Mouse (Mus musculus) neural tube, embryonic 13.5 days (tissue): ENCODE data around the gene Grin3b. TPM values are rescaled to one million over a fixed set of nuclear protein-coding genes. Genes with fewer than 3 reads are reported as not detected.

ENCODE experiments used
- ATAC-seq: fragments of 200-750 bp; cut with Nextera tagmentation; 2 replicates; pipeline ENCODE4 v1.8.0; 2017; ENCODE audit warnings: low read depth, mild to moderate bottlenecking, moderate TSS enrichment, moderate library complexity
- H3K27ac ChIP-seq: fragments of 300-500 bp; sonication (generic); replicated peaks from 2 replicates; pipeline ENCODE4 v1.5.1; 2015; ENCODE audit warnings: moderate library complexity, mild to moderate bottlenecking, inconsistent platforms
- H3K27me3 ChIP-seq: fragments of 300-500 bp; sonication (generic); 2 replicates; pipeline ENCODE4 v1.6.1; 2015; ENCODE audit warnings: mild to moderate bottlenecking, inconsistent platforms
- H3K36me3 ChIP-seq: fragments of 300-500 bp; sonication (generic); 2 replicates; pipeline ENCODE4 v1.6.1; 2015; ENCODE audit warnings: mild to moderate bottlenecking, inconsistent platforms
- H3K4me1 ChIP-seq: fragments of 300-500 bp; sonication (generic); replicated peaks from 2 replicates; pipeline ENCODE4 v1.6.1; 2015; ENCODE audit warnings: inconsistent platforms
- H3K4me2 ChIP-seq: fragments of 300-500 bp; sonication (generic); 2 replicates; pipeline ENCODE4 v1.6.1; 2015; ENCODE audit warnings: inconsistent platforms, mild to moderate bottlenecking, moderate library complexity
- H3K4me3 ChIP-seq: fragments of 300-500 bp; sonication (generic); 2 replicates; pipeline ENCODE4 v1.5.1; 2015; ENCODE audit warnings: mild to moderate bottlenecking, inconsistent platforms
- H3K9ac ChIP-seq: fragments of 300-500 bp; sonication (generic); 2 replicates; pipeline ENCODE4 v1.6.1; 2015; ENCODE audit warnings: moderate library complexity, mild to moderate bottlenecking, inconsistent platforms
- H3K9me3 ChIP-seq: fragments of 300-500 bp; sonication (generic); 2 replicates; pipeline ENCODE4 v1.6.1; 2016; ENCODE audit warnings: inconsistent platforms
- WGBS: fragments of 180-500 bp; shearing (Covaris S2); methylation state at CpG from one replicate; pipeline ENCODE4 v1.1.7; 2015; 5-methylcytosine and 5-hydroxymethylcytosine counted together
- polyA plus RNA-seq: library from polyadenylated mRNA; unstranded; fragments of >200 nt; fragmentation: Nextera tagmentation; extraction: Ambion mirVana; gene quantifications from 2 replicates; pipeline ENCODE4 v1.2.1, GENCODE M21; 2015

Grin3b gene
- polyA plus RNA-seq, 1 experiment from 2014 or later = 0.61 TPM

DNA sequence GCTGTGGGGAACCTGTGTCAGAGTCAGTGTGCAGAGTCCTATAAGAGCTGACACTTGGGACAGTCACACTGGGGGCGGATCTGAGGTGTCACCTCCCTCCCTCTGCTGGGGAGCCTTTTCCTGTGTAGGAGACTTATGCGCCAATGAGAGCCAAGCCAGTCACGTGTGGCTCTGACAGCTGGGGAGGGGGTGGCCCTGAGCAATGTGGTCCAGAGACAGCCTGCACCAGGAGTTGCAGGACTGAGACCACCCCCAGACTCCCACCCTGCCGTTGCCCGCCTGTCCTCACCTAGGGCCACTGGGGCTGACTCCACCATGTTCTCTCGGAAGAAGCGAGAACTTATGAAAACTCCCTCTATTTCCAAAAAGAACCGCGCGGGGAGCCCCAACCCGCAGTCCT, 46.0 kb downstream of the Grin3b start, which contains the start of gene Arhgap45:
Gene Arhgap45 (plus strand): TSS at position 143 of the 400 bp plus-strand sequence.
- 66% methylated on average over 11 of the region's 11 CpGs for WGBS

GRCm38 (mm10) chr10:80016931-80017330, 46.4 kb downstream of the Grin3b start:
- Histone ChIP-seq H3K27me3 (peaks cover 83% of the 10 kb centered on the region), H3K4me2 (no peak overlapping the region), H3K4me1 (peaks cover 9% of the 10 kb centered on the region; the same call in 1 of the 2 replicates), H3K9me3 (no peaks in the 10 kb centered on the region), H3K36me3 (peaks cover 26% of the 10 kb centered on the region), H3K9ac (no peak overlapping the region), H3K27ac (no peak overlapping the region), H3K4me3 (no peak overlapping the region)
- no peak for ATAC-seq
- WGBS = 89% methylated on average over 10 of the region's 10 CpGs

More for the DNA sequence above, 46.0 kb downstream of the Grin3b start, which contains the start of gene Arhgap45:
- Histone ChIP-seq H3K27ac (no peak within 1 kb of the TSS), H3K4me3 (no peak within 1 kb of the TSS), H3K9me3 (no peaks in the 10 kb centered on the region), H3K4me1 (peaks cover 9% of the 10 kb centered on the region; the same call in 1 of the 2 replicates), H3K27me3 (peaks cover 87% of the 10 kb centered on the region), H3K9ac (no peak within 1 kb of the TSS), H3K4me2 (no peak within 1 kb of the TSS), H3K36me3 (peaks cover 30% of the 10 kb centered on the region)
- no peak for ATAC-seq

GRCm38 (mm10) chr10:80017361-80017760, 46.8 kb downstream of the Grin3b start:
- H3K27ac ChIP-seq = no peak overlapping the region
- no peak overlapping the region for H3K4me2 ChIP-seq
- WGBS = 65% methylated on average over 3 of the region's 3 CpGs
- peaks cover 78% of the 10 kb centered on the region for H3K27me3 ChIP-seq
- peaks cover 21% of the 10 kb centered on the region; the same call in 1 of the 2 replicates for H3K36me3 ChIP-seq
- H3K9ac ChIP-seq = no peak overlapping the region
- no peak for ATAC-seq
- no peak overlapping the region for H3K4me3 ChIP-seq
- H3K9me3 ChIP-seq = no peaks in the 10 kb centered on the region
- H3K4me1 ChIP-seq = peaks cover 9% of the 10 kb centered on the region; the same call in 1 of the 2 replicates

DNA sequence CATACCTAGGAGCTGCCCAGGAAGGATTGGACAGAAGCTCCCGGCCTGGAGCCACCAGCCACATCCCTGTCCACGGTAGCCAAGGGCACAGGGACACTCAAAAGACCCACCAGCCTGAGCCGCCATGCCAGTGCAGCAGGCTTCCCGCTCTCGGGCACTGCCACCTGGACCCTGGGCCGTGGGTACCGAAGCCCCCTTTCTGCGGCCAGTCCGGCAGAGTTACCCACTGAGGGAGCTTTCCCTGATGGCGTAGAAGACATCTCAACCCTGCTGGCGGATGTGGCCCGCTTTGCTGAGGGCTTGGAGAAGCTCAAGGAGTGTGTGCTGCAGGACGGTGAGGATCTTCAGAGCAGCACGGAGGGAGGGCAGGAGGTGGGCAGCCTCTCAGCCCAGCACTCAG, 47.3 kb downstream of the Grin3b start:
- H3K9ac ChIP-seq = no peak overlapping the region
- no peak overlapping the region for H3K4me3 ChIP-seq
- H3K4me2 ChIP-seq = no peak overlapping the region
- 82% methylated on average over 14 of the region's 14 CpGs for WGBS
- peaks cover 74% of the 10 kb centered on the region for H3K27me3 ChIP-seq
- no peaks in the 10 kb centered on the region for H3K9me3 ChIP-seq
- peaks cover 9% of the 10 kb centered on the region; the same call in 1 of the 2 replicates for H3K4me1 ChIP-seq
- peaks cover 17% of the 10 kb centered on the region; the same call in 1 of the 2 replicates for H3K36me3 ChIP-seq
- H3K27ac ChIP-seq = no peak overlapping the region
- no peak for ATAC-seq

- Histone ChIP-seq H3K9ac (no peak overlapping the region), H3K27ac (no peak overlapping the region), H3K4me3 (no peak overlapping the region), H3K4me2 (peak overlapping the region; percentile 21; the same call in 1 of the 2 replicates), H3K4me1 (peaks cover 9% of the 10 kb centered on the region; the same call in 1 of the 2 replicates), H3K27me3 (peaks cover 64% of the 10 kb centered on the region), H3K36me3 (0 out of 2 replicates have a peak, but pooled peaks cover 8% of the 10 kb centered on the region), H3K9me3 (no peaks in the 10 kb centered on the region)
- ATAC-seq = no peak
- 5% methylated on average over 15 of the region's 15 CpGs for WGBS
Observed at GRCm38 (mm10) chr10:80018739-80019297, 48.3 kb downstream of the Grin3b start.

DNA sequence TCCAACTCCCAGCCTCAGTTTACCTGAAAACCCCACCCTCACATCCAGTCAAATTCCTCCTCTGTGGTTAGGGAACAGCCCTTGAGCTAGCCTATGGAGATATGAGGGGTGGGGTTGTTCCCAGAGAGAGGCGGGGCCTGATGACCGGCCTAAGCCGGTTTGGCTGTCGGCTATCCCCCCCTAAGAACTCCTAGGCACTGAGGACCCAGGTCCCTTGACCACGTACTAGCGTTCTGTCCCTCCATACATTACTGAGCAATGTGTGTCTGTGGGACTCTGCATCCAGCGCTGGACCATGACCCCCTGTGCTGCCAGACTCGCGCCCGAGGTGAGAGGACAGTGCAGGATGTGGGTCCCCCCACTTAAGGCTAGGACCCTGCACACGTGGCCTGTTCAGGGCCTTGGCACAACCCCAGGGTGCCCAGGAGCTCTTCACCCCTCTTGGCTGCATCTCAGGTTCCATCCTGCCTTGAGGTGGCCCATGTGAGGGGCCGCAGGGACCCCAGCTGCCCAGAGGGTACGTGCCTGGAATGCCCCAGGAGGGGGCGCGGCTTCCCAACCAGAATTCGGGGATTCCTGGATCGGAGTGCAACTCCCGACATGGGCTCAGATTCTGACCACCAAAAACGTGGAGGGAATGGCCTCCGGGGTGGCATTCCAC, 49.1 kb downstream of the Grin3b start:
- no peak; the same call in 1 of the 2 replicates for ATAC-seq
- 0 out of 2 replicates have a peak, but pooled peaks cover 8% of the 10 kb centered on the region for H3K36me3 ChIP-seq
- peaks cover 9% of the 10 kb centered on the region; the same call in 1 of the 2 replicates for H3K4me1 ChIP-seq
- no peak overlapping the region for H3K27ac ChIP-seq
- H3K4me3 ChIP-seq = 0 out of 2 replicates have a peak overlapping the region, but pooled peaks have one; percentile 8
- no peaks in the 10 kb centered on the region for H3K9me3 ChIP-seq
- H3K4me2 ChIP-seq = peak overlapping the region; percentile 37
- H3K9ac ChIP-seq = 0 out of 2 replicates have a peak overlapping the region, but pooled peaks have one; percentile 17
- peaks cover 56% of the 10 kb centered on the region for H3K27me3 ChIP-seq
- WGBS = 7% methylated on average over 20 of the region's 20 CpGs

- 30% methylated on average over 11 of the region's 11 CpGs for WGBS
- no peaks in the 10 kb centered on the region for H3K9me3 ChIP-seq
Observed at GRCm38 (mm10) chr10:80020191-80020590, 49.7 kb downstream of the Grin3b start.

GRCm38 (mm10) chr10:80020603-80021319, 50.2 kb downstream of the Grin3b start:
- H3K27me3 ChIP-seq = peaks cover 44% of the 10 kb centered on the region
- 84% methylated on average over 18 of the region's 18 CpGs for whole genome bisulfite sequencing

More at GRCm38 (mm10) chr10:80020191-80020590, 49.7 kb downstream of the Grin3b start:
- 0 out of 2 replicates have a peak, but pooled peaks cover 3% of the 10 kb centered on the region for H3K36me3 ChIP-seq
- H3K9ac ChIP-seq = 0 out of 2 replicates have a peak overlapping the region, but pooled peaks have one; percentile 17
- ATAC-seq = no peak
- 0 out of 2 replicates have a peak overlapping the region, but pooled peaks have one; percentile 8 for H3K4me3 ChIP-seq
- H3K4me1 ChIP-seq = peaks cover 9% of the 10 kb centered on the region; the same call in 1 of the 2 replicates
- peak overlapping the region; percentile 37 for H3K4me2 ChIP-seq
- no peak overlapping the region for H3K27ac ChIP-seq
- peaks cover 50% of the 10 kb centered on the region for H3K27me3 ChIP-seq

GRCm38 (mm10) chr10:80021320-80021641, 50.8 kb downstream of the Grin3b start:
- 90% methylated on average over 13 of the region's 13 CpGs for WGBS
- no peak overlapping the region for H3K4me2 ChIP-seq
- no peak overlapping the region for H3K9ac ChIP-seq
- H3K4me3 ChIP-seq = no peak overlapping the region
- no peak overlapping the region for H3K27ac ChIP-seq
- H3K9me3 ChIP-seq = no peaks in the 10 kb centered on the region
- no peaks in the 10 kb centered on the region for H3K36me3 ChIP-seq
- peaks cover 9% of the 10 kb centered on the region; the same call in 1 of the 2 replicates for H3K4me1 ChIP-seq
- H3K27me3 ChIP-seq = peaks cover 39% of the 10 kb centered on the region
- no peak for ATAC-seq

More at GRCm38 (mm10) chr10:80020603-80021319, 50.2 kb downstream of the Grin3b start:
- ATAC-seq = no peak
- no peak overlapping the region for H3K9ac ChIP-seq
- H3K36me3 ChIP-seq = no peaks in the 10 kb centered on the region
- no peak overlapping the region for H3K4me3 ChIP-seq
- no peaks in the 10 kb centered on the region for H3K9me3 ChIP-seq
- H3K27ac ChIP-seq = no peak overlapping the region
- H3K4me1 ChIP-seq = peaks cover 9% of the 10 kb centered on the region; the same call in 1 of the 2 replicates
- H3K4me2 ChIP-seq = no peak overlapping the region

DNA sequence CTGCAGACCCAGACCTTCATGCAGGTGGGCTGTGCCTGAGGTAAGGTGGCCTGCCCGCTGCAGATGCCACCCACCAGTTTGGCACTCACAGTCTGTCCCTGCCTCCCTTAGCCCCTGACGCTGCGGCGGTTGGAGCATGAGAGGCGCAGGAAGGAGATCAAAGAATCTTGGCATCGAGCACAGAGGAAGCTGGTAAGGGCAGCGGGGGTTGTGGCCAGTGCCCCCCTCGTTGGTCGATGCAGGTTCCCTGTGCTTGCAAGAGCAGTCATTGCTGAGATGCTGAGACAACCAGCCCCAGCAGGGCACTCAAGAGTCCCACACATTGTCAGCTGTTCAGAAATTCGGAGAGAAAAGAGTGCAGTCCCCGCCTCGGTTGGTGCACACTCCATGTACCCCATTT, 51.6 kb downstream of the Grin3b start:
- Histone ChIP-seq H3K27ac (no peak overlapping the region), H3K27me3 (peaks cover 31% of the 10 kb centered on the region), H3K4me3 (no peak overlapping the region), H3K9ac (no peak overlapping the region), H3K36me3 (no peaks in the 10 kb centered on the region), H3K4me1 (peaks cover 9% of the 10 kb centered on the region; the same call in 1 of the 2 replicates), H3K9me3 (no peaks in the 10 kb centered on the region), H3K4me2 (no peak overlapping the region)
- whole genome bisulfite sequencing = 94% methylated on average over 12 of the region's 12 CpGs
- ATAC-seq = no peak

GRCm38 (mm10) chr10:80022806-80023205, 52.3 kb downstream of the Grin3b start:
- no peak for ATAC-seq
- H3K9me3 ChIP-seq = no peaks in the 10 kb centered on the region

More at GRCm38 (mm10) chr10:80022806-80023205, 52.3 kb downstream of the Grin3b start:
- no peak overlapping the region for H3K4me3 ChIP-seq
- peaks cover 25% of the 10 kb centered on the region for H3K27me3 ChIP-seq
- 92% methylated on average over 8 of the region's 8 CpGs for WGBS
- H3K4me2 ChIP-seq = no peak overlapping the region
- H3K9ac ChIP-seq = no peak overlapping the region
- H3K36me3 ChIP-seq = no peaks in the 10 kb centered on the region
- peaks cover 9% of the 10 kb centered on the region; the same call in 1 of the 2 replicates for H3K4me1 ChIP-seq
- no peak overlapping the region for H3K27ac ChIP-seq
